Mouse (Mus musculus): Measurements from ENCODE around the gene Fgfr2. TPM values are rescaled to one million over a fixed set of nuclear protein-coding genes. Genes with fewer than 3 reads are reported as not detected.

The Fgfr2 gene
- polyA plus RNA-seq, 2 experiments from 2014 or later = not detected

DNA sequence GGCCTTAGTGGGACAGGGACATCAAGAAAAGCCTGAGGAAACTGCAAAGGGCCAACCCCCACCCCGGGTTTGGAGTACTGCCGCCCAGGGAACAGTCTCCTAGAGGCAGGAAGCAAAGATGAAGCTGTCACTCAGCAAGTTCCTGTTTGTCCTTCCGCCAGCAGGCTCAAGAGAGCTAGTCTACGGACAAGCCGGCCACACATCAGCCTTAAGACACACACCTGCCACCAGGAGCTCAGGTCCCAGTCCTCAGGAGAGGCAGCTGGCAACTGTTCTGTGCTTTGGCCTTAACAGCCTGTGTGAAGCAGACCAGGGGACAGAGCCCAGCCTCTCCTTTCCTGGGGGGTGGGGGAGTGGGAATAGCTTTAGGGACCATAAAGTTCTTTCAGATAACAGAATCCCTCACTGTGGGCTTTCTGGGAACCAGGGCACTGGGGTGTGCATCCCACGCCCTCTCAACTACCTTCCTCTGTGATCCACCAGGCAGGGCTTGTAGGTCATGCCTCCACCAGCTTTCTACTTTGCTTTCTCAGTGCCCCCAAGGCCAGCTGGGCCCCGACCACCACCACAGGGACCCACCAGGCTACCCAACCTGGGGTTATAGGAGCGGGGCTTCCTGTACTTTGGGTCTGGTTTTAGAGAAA, 409.5 kb downstream of the Fgfr2 start:
- no peak for ATAC-seq

GRCm38 (mm10) chr7:132712956-132713355, 410.2 kb downstream of the Fgfr2 start:
- ATAC-seq = no peak

- ATAC-seq = no peak
These were observed 411.0 kb downstream of the Fgfr2 start for GRCm38 (mm10) chr7:132712044-132712708.

GRCm38 (mm10) chr7:132711579-132711978, 411.6 kb downstream of the Fgfr2 start:
- ATAC-seq = no peak

GRCm38 (mm10) chr7:132705130-132705529, 418.0 kb downstream of the Fgfr2 start:
- peak; percentile 28 for ATAC-seq

DNA sequence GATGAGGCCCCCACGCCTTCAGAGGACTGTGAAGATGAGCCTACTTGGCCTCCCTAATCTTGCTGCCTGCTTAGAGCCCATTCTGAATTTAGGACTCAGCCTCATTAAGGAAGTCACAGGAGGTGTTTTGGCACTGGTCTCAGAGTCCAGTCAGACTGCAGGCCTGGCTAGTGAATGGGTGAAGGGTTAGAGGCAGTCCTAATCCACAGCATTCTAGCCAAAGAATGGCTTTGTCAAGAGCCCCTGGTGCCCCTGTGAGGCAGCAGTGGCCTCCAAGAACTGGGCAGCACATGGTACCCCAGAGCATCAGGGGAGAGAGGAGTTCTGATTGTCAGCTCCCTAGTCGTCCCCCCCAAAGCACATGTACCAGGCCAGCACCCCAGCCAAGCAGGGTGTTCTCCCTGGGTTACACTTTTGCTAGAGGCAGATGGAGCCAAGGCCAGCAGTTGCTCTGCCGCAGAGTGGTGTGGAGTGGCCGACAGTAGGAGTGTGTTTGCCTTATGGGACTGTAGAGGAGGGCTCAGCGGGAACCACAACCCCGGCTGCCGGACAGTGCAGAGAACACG, 418.8 kb downstream of the Fgfr2 start:
- no peak for ATAC-seq

DNA sequence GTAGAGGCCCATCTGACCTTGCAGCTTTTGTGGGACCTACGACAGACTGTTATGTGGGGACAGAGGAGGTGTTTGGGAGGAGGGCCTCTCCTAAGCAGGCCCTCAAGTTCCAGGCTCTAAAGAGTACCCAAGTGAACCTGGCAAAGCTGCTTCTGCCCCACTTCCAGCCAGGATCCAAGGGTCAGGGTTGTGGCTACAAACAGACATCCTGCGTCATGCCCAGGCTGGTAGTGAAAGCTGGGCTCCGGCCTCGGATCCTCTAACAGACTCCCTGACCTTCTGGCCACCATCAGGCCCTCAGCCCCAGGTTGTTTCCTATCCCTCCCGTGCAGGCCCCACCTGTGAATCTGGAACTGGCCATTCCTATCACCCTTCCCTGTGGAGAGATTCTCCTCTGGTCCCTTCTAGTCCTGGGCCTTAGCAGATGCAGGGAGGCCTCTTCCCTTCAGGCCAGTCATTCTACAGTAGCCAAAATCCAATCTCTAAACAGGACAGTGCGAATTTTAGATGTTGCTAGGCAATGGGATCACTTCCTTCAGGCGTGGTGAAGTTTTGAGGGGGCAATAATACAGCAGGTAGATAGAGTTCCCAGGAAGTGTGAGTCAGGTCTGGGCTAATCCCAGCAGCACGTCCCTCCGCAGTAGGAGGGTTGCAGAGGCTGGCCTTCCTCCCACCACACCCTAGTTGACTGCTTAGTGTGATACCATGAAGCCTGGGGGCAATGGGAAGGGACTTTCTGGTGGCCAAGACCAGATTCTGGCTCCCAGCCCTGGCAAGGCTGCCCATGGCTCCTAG, 419.4 kb downstream of the Fgfr2 start:
- ATAC-seq = no peak

- peak; percentile 16 for ATAC-seq
These were observed 420.6 kb downstream of the Fgfr2 start for GRCm38 (mm10) chr7:132702492-132703070.

DNA sequence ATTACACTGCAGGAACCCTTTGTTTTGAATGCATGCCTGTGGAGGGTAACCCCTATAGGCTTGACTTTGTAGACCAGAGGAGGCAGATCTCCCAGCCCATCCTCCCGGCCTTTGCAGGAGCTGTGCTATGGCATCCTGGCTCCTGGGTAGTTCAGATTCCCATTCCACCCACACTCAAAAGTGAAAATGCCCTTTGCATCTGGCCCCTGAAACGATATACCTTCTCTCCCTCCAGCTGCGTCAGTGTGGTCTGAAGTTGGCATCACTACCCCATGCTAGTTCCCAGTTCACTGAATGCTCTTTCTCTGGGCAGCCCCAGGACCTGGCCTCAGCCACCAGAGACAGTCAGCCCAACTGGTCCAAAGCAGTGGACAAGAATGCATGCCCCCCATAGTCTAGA, 421.1 kb downstream of the Fgfr2 start:
- ATAC-seq = no peak

GRCm38 (mm10) chr7:132701412-132701811, 421.7 kb downstream of the Fgfr2 start:
- ATAC-seq = no peak

DNA sequence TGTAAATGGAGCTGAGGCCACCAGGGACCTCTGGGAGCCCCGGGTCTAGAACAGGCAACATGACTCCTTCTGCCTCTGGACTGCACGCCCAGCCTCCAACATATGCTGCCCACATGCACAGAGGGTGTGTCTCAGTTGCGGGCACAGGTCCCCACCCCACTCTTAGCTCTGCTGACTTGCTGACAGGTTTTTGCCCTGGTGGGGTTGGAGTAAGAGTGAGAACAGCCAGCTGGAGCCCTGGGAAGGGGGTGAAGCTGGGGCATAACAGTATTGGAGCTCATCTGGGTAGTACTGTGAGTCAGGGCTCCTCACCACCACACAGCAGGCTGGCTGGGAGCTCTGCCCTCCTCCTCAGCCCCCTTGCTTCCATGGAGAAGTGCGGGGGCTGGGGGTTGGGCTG, 423.0 kb downstream of the Fgfr2 start:
- ATAC-seq = no peak

DNA sequence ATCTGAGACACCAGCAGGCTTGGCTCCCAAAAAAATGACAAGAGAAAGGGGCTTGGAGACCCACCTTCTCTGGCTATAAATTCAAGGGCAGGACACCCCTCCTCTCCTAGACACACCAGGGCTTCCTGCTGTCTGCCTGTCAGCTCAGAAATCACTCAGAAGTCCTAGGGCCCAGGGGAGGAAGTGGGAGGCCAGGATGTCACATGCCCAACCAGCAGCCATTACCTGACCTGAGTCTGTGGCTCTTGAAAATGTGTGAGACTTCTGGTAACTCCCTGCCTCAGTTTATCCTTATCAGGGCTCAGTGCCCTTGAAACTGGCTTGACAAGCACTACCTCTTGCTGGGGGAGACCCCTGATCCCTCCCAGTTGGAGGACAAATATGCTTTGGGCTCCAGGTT, 423.5 kb downstream of the Fgfr2 start:
- ATAC-seq = peak; percentile 79

DNA sequence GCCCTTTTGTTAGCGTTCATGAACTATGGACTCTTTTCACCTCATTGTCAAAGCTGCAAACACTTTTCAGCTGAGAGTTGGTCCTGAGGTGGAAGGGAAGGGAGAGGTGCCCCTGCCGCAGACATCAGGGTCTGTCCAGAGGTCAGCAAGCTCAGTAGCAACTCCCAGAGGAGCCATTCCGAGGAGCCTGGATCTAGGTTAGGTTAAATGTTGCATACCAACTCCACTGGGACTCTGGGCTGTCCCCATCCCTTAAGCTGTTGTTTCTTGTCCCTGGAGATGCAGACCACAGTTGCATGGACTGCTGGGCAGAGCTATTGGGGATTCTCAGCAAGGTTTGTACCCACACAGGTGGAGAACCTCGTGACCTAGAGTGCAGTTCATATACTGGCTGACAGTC, 424.0 kb downstream of the Fgfr2 start:
- ATAC-seq = no peak

DNA sequence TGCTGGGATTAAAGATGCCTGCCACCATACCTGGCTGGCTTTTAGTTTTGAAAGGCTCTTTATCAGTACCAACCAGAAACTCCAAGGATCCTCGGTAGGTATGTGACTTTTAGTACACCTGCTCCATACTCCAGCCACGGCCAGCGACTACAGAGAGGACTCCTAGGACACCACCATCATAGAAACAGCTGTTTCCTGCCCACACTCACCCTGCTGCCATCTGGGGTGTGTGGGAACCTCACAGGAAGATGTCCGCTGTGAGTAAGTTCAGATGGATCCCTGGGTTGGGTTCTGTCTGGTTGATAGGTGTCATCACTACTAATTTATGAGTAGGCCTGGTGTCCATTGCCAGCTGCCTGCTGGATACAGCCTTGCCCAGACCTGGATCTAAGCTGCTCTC, 424.4 kb downstream of the Fgfr2 start:
- ATAC-seq = no peak

- no peak for ATAC-seq
These were observed 425.8 kb downstream of the Fgfr2 start for GRCm38 (mm10) chr7:132697258-132697796.

- no peak for ATAC-seq
These were observed 429.6 kb downstream of the Fgfr2 start for GRCm38 (mm10) chr7:132693561-132693960.

DNA sequence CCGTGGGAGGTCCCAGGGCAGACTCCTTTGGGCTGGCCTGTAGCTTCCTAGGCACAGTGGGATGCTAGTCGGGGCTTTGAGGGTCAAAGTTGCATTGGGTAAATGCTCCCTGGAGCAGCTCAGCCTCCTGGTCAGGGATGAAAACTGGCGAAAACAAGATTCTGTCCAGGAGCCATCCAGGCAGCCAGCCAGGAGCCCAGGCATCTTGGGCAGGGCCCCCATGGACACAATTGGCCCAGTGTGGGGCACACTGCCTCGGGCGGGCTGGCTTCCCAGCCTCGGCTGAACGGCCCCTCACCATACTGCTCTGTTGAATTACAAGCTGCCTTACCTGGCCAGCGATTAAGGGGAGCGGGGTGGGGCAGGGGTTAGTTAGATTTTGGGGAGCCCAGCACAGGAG, 430.4 kb downstream of the Fgfr2 start:
- ATAC-seq = no peak

- no peak for ATAC-seq
These were observed 432.3 kb downstream of the Fgfr2 start for GRCm38 (mm10) chr7:132690716-132691472.

GRCm38 (mm10) chr7:132689722-132690121, 433.4 kb downstream of the Fgfr2 start:
- ATAC-seq = no peak

GRCm38 (mm10) chr7:132688721-132689120, 434.4 kb downstream of the Fgfr2 start:
- no peak for ATAC-seq

DNA sequence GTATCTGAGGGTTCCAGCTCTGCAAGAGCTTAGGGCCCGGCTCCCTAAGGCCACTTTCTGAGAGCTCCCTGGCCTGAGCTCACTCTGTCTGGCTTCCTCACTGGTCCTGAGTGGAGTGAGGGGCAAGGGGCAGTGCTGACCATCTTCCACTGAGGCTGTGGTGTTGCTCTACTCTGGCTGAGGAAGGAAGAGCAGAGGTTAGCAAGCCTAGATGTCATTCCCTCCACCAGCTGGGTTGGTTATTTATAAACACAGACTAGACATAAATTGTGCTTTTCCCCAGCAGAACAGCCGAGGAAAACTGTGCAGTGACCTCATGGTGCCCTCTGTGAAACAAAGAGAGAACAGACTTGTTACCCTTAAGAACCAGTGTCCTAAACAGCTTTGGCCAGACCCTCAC, 435.3 kb downstream of the Fgfr2 start:
- ATAC-seq = no peak

DNA sequence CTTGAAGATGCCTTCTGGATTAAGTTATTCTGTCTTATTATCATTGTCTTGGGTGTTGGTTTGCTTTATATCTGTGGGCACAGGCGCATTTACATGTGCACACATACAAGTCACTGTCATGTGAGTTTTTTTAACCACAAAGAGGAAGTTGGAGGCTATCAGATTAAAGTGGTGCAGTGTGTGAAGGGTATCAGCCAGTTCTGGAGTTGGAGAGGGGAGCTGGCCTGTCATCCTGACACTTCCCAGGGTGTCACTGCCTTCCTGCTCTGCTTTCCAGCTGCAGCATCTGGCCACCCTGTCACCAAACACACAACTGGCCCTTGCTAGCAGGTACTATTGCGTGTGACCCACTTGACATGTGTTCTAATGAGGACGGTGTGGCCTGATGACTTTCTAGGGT, 436.6 kb downstream of the Fgfr2 start:
- ATAC-seq = peak; percentile 91

Measured in activated CD4-positive, CD25-positive, alpha-beta regulatory T cell, adult 4 months (primary cell).